11 mouse cellular contexts compared by ENCODE assay signal in the genomic region with DNA sequence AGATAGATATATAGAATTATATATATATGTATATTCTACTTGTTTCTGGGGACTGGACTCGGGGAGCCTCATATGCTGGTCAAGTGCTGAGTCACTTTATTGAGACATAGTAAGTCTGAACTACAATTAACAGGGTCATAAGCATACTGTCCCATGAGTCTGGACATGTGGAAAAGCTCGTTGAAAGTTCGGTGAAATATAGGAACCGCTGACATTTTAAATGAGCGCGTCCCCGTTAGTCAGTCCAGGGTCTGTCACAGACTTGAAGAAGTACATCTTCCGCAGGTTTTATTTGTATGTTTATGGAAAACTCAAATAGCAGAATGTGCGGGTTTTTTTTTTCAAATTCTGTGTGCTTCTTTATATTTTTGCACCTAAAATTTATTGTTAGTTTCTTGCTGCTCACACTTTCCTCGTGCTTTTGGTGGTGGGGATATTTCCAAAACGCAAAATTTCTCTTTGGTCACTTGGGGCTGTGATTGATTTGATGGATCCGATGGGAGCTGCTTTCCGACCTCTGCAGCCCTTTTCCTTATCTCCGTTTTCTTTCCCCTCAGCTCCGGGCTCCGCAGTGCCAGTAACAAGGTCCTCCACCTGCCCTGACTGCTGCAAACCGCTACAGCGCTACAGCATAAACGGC. TPM values are rescaled to one million over a fixed set of nuclear protein-coding genes. Genes with fewer than 3 reads are reported as not detected.
DNase-seq lines count a peak whose midpoint lies in the region; ATAC-seq and TF ChIP-seq lines count a peak whose summit lies in the region.
"Had no signal": no experiment of that assay in that cellular context is flagged by ENCODE, and none has a peak within 500 bp of the region (broad histone marks: within the 10 kb centered on the region; RNA-seq: fewer than 3 reads in every experiment).

No protein-coding gene starts in this region.

- peak overlapping the region; percentile 52 for H3K4me2 ChIP-seq in lung, postnatal 0 days (replicated peaks; ENCODE audit: low read depth, low read length)
- peak overlapping the region; percentile 35; the same call in 1 of the 2 replicates for H3K4me2 ChIP-seq in forebrain, embryonic 12.5 days
- H3K4me2 ChIP-seq in intestine, postnatal 0 days (replicated peaks; ENCODE audit: low read depth), result peak overlapping the region; percentile 58
- peak overlapping the region; percentile 35 for H3K4me2 ChIP-seq in stomach, embryonic 14.5 days (replicated peaks; ENCODE audit: low read depth, low read length)

- no peak for TF ChIP-seq EP300 in lung, postnatal 0 days (IDR thresholded peaks at IDR 0.05)

- no peaks in the 10 kb centered on the region for H3K9me3 ChIP-seq in lung, postnatal 0 days (ENCODE audit: low read length)
- H3K9me3 ChIP-seq in forebrain, embryonic 12.5 days, result no peaks in the 10 kb centered on the region
- H3K9me3 ChIP-seq in intestine, postnatal 0 days (ENCODE audit: control insufficient read depth), result no peaks in the 10 kb centered on the region
- no peaks in the 10 kb centered on the region for H3K9me3 ChIP-seq in stomach, embryonic 14.5 days (ENCODE audit: control insufficient read depth, low read depth, low read length)

- TF ChIP-seq CTCF in lung, postnatal 0 days (IDR thresholded peaks at IDR 0.05), result no peak
- no peak for TF ChIP-seq CTCF in lung, adult 2 months (IDR thresholded peaks at IDR 0.05; ENCODE audit: insufficient read depth, low read length)
- TF ChIP-seq CTCF in intestine, postnatal 0 days (IDR thresholded peaks at IDR 0.05; ENCODE audit: low read depth), result no peak

- H3K4me3 ChIP-seq in lung, postnatal 0 days (ENCODE audit: low read depth, low read length), result peak overlapping the region; percentile 33
- H3K4me3 ChIP-seq in lung, adult 2 months (replicated peaks; ENCODE audit: extremely low read depth, low read depth, low read length), result no peak overlapping the region
- H3K4me3 ChIP-seq in forebrain, embryonic 12.5 days (replicated peaks), result peak overlapping the region; percentile 20
- H3K4me3 ChIP-seq in intestine, postnatal 0 days (ENCODE audit: low read depth, low read length), result peak overlapping the region; percentile 34
- H3K4me3 ChIP-seq in stomach, embryonic 14.5 days (ENCODE audit: low read depth, low read length), result peak overlapping the region; percentile 26

- H3K27me3 ChIP-seq in lung, postnatal 0 days (replicated peaks; ENCODE audit: insufficient read depth, low read length), result peaks cover 57% of the 10 kb centered on the region
- H3K27me3 ChIP-seq in forebrain, embryonic 12.5 days, result peaks cover 90% of the 10 kb centered on the region
- H3K27me3 ChIP-seq in intestine, postnatal 0 days (replicated peaks; ENCODE audit: control insufficient read depth, insufficient read depth, low read length), result peaks cover 90% of the 10 kb centered on the region
- peaks cover 59% of the 10 kb centered on the region for H3K27me3 ChIP-seq in stomach, embryonic 14.5 days (ENCODE audit: control insufficient read depth, insufficient read depth, low read length)

- H3K9ac ChIP-seq in lung, postnatal 0 days (replicated peaks; ENCODE audit: low read depth), result no peak overlapping the region
- no peak overlapping the region for H3K9ac ChIP-seq in forebrain, embryonic 12.5 days
- H3K9ac ChIP-seq in intestine, postnatal 0 days (ENCODE audit: low read depth, low read length), result no peak overlapping the region
- H3K9ac ChIP-seq in stomach, embryonic 14.5 days (replicated peaks; ENCODE audit: low read depth, low read length), result no peak overlapping the region

- ATAC-seq in lung, postnatal 0 days, result no peak
- no peak for ATAC-seq in forebrain, embryonic 12.5 days (ENCODE audit: low FRiP score)
- ATAC-seq in intestine, postnatal 0 days, result no peak
- no peak for ATAC-seq in stomach, embryonic 14.5 days (ENCODE audit: insufficient number of reproducible peaks, insufficient read depth, low FRiP score, low read depth)

- H3K36me3 ChIP-seq in lung, postnatal 0 days (ENCODE audit: insufficient read depth, low read length), result no peaks in the 10 kb centered on the region
- H3K36me3 ChIP-seq in forebrain, embryonic 12.5 days (replicated peaks), result no peaks in the 10 kb centered on the region
- H3K36me3 ChIP-seq in intestine, postnatal 0 days (ENCODE audit: control insufficient read depth, insufficient read depth), result no peaks in the 10 kb centered on the region
- no peaks in the 10 kb centered on the region for H3K36me3 ChIP-seq in stomach, embryonic 14.5 days (ENCODE audit: control insufficient read depth, insufficient read depth, low read length)

- H3K4me1 ChIP-seq in lung, postnatal 0 days (ENCODE audit: insufficient read depth, low read depth, low read length), result peaks cover 10% of the 10 kb centered on the region; the same call in 1 of the 2 replicates
- H3K4me1 ChIP-seq in lung, adult 2 months (ENCODE audit: control insufficient read depth, insufficient read depth, low read length), result peaks cover 6% of the 10 kb centered on the region
- H3K4me1 ChIP-seq in forebrain, embryonic 12.5 days, result peaks cover 19% of the 10 kb centered on the region
- H3K4me1 ChIP-seq in intestine, postnatal 0 days (replicated peaks; ENCODE audit: control insufficient read depth, insufficient read depth, low read length), result no peaks in the 10 kb centered on the region
- peaks cover 13% of the 10 kb centered on the region; the same call in 1 of the 2 replicates for H3K4me1 ChIP-seq in stomach, embryonic 14.5 days (ENCODE audit: control insufficient read depth, insufficient read depth, low read length)

- H3K27ac ChIP-seq in lung, postnatal 0 days (ENCODE audit: low read length), result no peak overlapping the region
- no peak overlapping the region for H3K27ac ChIP-seq in forebrain, embryonic 12.5 days
- H3K27ac ChIP-seq in intestine, postnatal 0 days (ENCODE audit: low read depth, low read length), result no peak overlapping the region
- H3K27ac ChIP-seq in stomach, embryonic 14.5 days (ENCODE audit: low read length), result no peak overlapping the region

- 5% methylated on average over 19 of the region's 19 CpGs for whole genome bisulfite sequencing in lung, postnatal 0 days
- 5% methylated on average over 19 of the region's 19 CpGs for WGBS in lung, adult 2 months
- 2% methylated on average over 19 of the region's 19 CpGs for WGBS in forebrain, embryonic 12.5 days
- WGBS in intestine, postnatal 0 days, result 5% methylated on average over 19 of the region's 19 CpGs
- 4% methylated on average over 19 of the region's 19 CpGs for WGBS in stomach, embryonic 14.5 days

- no peak for TF ChIP-seq POLR2A in lung, adult 2 months (IDR thresholded peaks at IDR 0.05; ENCODE audit: borderline replicate concordance, extremely low read depth, low read depth, low read length)

- DNase-seq in lung, postnatal 0 days (ENCODE audit: low spot score), result no peak
- DNase-seq in lung, adult 2 months, result no peak
- no peak for DNase-seq in ovary, postnatal 14 days (ENCODE audit: low spot score)
- no peak for DNase-seq in gastrocnemius, adult 18-20 months (ENCODE audit: low spot score)
- DNase-seq: lung, postnatal 14 days; right cerebral cortex, adult 18-20 months had no signal

RNA-seq across cellular contexts. Expression of gene Nkx2-5, which starts 4.4 kb away (rescaled TPM):
- 0.38 and 1.2 TPM in 2 replicates for polyA plus RNA-seq in lung, postnatal 0 days (2015; fragmentation: Nextera tagmentation; extraction: Ambion mirVana)
- polyA plus RNA-seq in lung, adult 2 months (2012; rRNA removed), result 1.8 and 2.4 TPM in 2 replicates
- not detected in 2 replicates for polyA plus RNA-seq in forebrain, embryonic 12.5 days (2016; fragmentation: Nextera tagmentation; extraction: Ambion mirVana)
- polyA plus RNA-seq in intestine, postnatal 0 days (2015; fragmentation: Nextera tagmentation; extraction: Ambion mirVana), result 0.08 and 0.58 TPM in 2 replicates
- polyA plus RNA-seq in stomach, embryonic 14.5 days (2014; fragmentation: Nextera tagmentation; extraction: Ambion mirVana), result 6.4 and 8.1 TPM in 2 replicates
- not detected for total RNA-seq in gastrocnemius, adult 18-20 months (2021)
- total RNA-seq: hematopoietic stem cell, adult 5-6 weeks had no signal
- polyA plus RNA-seq: cortical plate, adult 2 months had no signal
